8 mouse cellular contexts compared by ENCODE assay signal in genomic region chr10:75060217-75060842, GRCm38 (mm10). TPM values are rescaled to one million over a fixed set of nuclear protein-coding genes. Genes with fewer than 3 reads are reported as not detected.
DNase-seq lines count a peak whose midpoint lies in the region; ATAC-seq and TF ChIP-seq lines count a peak whose summit lies in the region.

Gene Bcr, plus strand, starts transcription at chr10:75060592.

- H3K4me3 ChIP-seq in embryonic facial prominence, embryonic 12.5 days: peak within 1 kb of the TSS; percentile 88
- H3K4me3 ChIP-seq in heart, embryonic 11.5 days (ENCODE audit: low read depth, low read length): peak within 1 kb of the TSS; percentile 83
- peak within 1 kb of the TSS; percentile 88 for H3K4me3 ChIP-seq in kidney, embryonic 16.5 days (ENCODE audit: low read length)
- H3K4me3 ChIP-seq in liver, embryonic 14.5 days (ENCODE audit: insufficient read depth in 1 of 2, low read depth in 2 of 2, low read length in 2 of 2): peak within 1 kb of the TSS; percentile 61 to 69
- peak within 1 kb of the TSS; percentile 72 for H3K4me3 ChIP-seq in stomach, embryonic 15.5 days (replicated peaks)

- no peak for TF ChIP-seq CTCF in liver, embryonic 14.5 days (IDR thresholded peaks at IDR 0.05; ENCODE audit: low read depth)

- H3K4me2 ChIP-seq in embryonic facial prominence, embryonic 12.5 days (replicated peaks): peak within 1 kb of the TSS; percentile 89
- H3K4me2 ChIP-seq in heart, embryonic 11.5 days: peak within 1 kb of the TSS; percentile 90
- peak within 1 kb of the TSS; percentile 92 for H3K4me2 ChIP-seq in kidney, embryonic 16.5 days (replicated peaks; ENCODE audit: low read depth, low read length)
- peak within 1 kb of the TSS; percentile 69 for H3K4me2 ChIP-seq in liver, embryonic 14.5 days (ENCODE audit: low read depth)
- peak within 1 kb of the TSS; percentile 87 for H3K4me2 ChIP-seq in stomach, embryonic 15.5 days

- H3K9me3 ChIP-seq in embryonic facial prominence, embryonic 12.5 days: no peaks in the 10 kb centered on the region
- no peaks in the 10 kb centered on the region for H3K9me3 ChIP-seq in heart, embryonic 11.5 days (replicated peaks; ENCODE audit: control insufficient read depth, low read length)
- H3K9me3 ChIP-seq in kidney, embryonic 16.5 days (ENCODE audit: low read length): no peaks in the 10 kb centered on the region
- no peaks in the 10 kb centered on the region for H3K9me3 ChIP-seq in liver, embryonic 14.5 days (ENCODE audit: control insufficient read depth, low read length)
- no peaks in the 10 kb centered on the region for H3K9me3 ChIP-seq in stomach, embryonic 15.5 days

- H3K27ac ChIP-seq in embryonic facial prominence, embryonic 12.5 days: peak within 1 kb of the TSS; percentile 80
- H3K27ac ChIP-seq in heart, embryonic 11.5 days (ENCODE audit: low read depth, low read length): peak within 1 kb of the TSS; percentile 43
- H3K27ac ChIP-seq in kidney, embryonic 16.5 days (ENCODE audit: low read length): no peak within 1 kb of the TSS; the same call in 1 of the 2 replicates
- no peak within 1 kb of the TSS for H3K27ac ChIP-seq in liver, embryonic 14.5 days
- H3K27ac ChIP-seq in stomach, embryonic 15.5 days: peak within 1 kb of the TSS; percentile 46; the same call in 1 of the 2 replicates

- H3K36me3 ChIP-seq in embryonic facial prominence, embryonic 12.5 days: 0 out of 2 replicates have a peak, but pooled peaks cover 2% of the 10 kb centered on the region
- H3K36me3 ChIP-seq in heart, embryonic 11.5 days (ENCODE audit: control insufficient read depth, insufficient read depth, low read length): no peaks in the 10 kb centered on the region
- H3K36me3 ChIP-seq in kidney, embryonic 16.5 days (ENCODE audit: insufficient read depth, low read length): no peaks in the 10 kb centered on the region
- no peaks in the 10 kb centered on the region for H3K36me3 ChIP-seq in liver, embryonic 14.5 days (replicated peaks; ENCODE audit: control insufficient read depth, insufficient read depth, low read depth)
- no peaks in the 10 kb centered on the region for H3K36me3 ChIP-seq in stomach, embryonic 15.5 days

- WGBS in embryonic facial prominence, embryonic 12.5 days: 2% methylated on average over 57 of the region's 73 CpGs
- under 1% methylated on average over 39 of the region's 73 CpGs for whole genome bisulfite sequencing in heart, embryonic 11.5 days (ENCODE audit: insufficient replicate concordance)
- WGBS in kidney, embryonic 16.5 days: 1% methylated on average over 31 of the region's 73 CpGs
- 1% methylated on average over 34 of the region's 73 CpGs for WGBS in liver, embryonic 14.5 days (ENCODE audit: insufficient replicate concordance)
- WGBS in stomach, embryonic 15.5 days: under 1% methylated on average over 62 of the region's 73 CpGs

- peak; percentile 80 for ATAC-seq in embryonic facial prominence, embryonic 12.5 days (ENCODE audit: insufficient number of reproducible peaks, insufficient read depth, low FRiP score, low TSS enrichment)
- ATAC-seq in heart, embryonic 11.5 days (replicated peaks; ENCODE audit: insufficient number of reproducible peaks, low FRiP score, low TSS enrichment): peak; percentile 75; the same call in 1 of the 2 replicates
- peak; percentile 88 for ATAC-seq in kidney, embryonic 16.5 days (ENCODE audit: low FRiP score, low TSS enrichment)
- ATAC-seq in liver, embryonic 14.5 days (ENCODE audit: insufficient read depth): peak; percentile 68
- peak; percentile 83 for ATAC-seq in stomach, embryonic 15.5 days (ENCODE audit: insufficient read depth, low FRiP score, low read depth)

- H3K9ac ChIP-seq in embryonic facial prominence, embryonic 12.5 days: peak within 1 kb of the TSS; percentile 85
- H3K9ac ChIP-seq in heart, embryonic 11.5 days (ENCODE audit: low read depth, low read length): peak within 1 kb of the TSS; percentile 78
- peak within 1 kb of the TSS; percentile 83 for H3K9ac ChIP-seq in kidney, embryonic 16.5 days (replicated peaks; ENCODE audit: low read length)
- H3K9ac ChIP-seq in liver, embryonic 14.5 days (replicated peaks): peak within 1 kb of the TSS; percentile 9; the same call in 1 of the 2 replicates
- peak within 1 kb of the TSS; percentile 77 for H3K9ac ChIP-seq in stomach, embryonic 15.5 days

- H3K4me1 ChIP-seq in embryonic facial prominence, embryonic 12.5 days: peaks cover 38% of the 10 kb centered on the region
- peaks cover 35% of the 10 kb centered on the region for H3K4me1 ChIP-seq in heart, embryonic 11.5 days (ENCODE audit: control insufficient read depth, insufficient read depth, low read length)
- H3K4me1 ChIP-seq in kidney, embryonic 16.5 days (ENCODE audit: insufficient read depth, low read length): peaks cover 49% of the 10 kb centered on the region
- peaks cover 2 to 37% of the 10 kb centered on the region in 2 experiments; a peak in 3 of 4 replicates for H3K4me1 ChIP-seq in liver, embryonic 14.5 days (replicated peaks; ENCODE audit: control insufficient read depth in 2 of 2, insufficient read depth in 2 of 2, low read length in 1 of 2)
- peaks cover 39% of the 10 kb centered on the region for H3K4me1 ChIP-seq in stomach, embryonic 15.5 days

- H3K27me3 ChIP-seq in embryonic facial prominence, embryonic 12.5 days: no peaks in the 10 kb centered on the region
- peaks cover 10% of the 10 kb centered on the region for H3K27me3 ChIP-seq in heart, embryonic 11.5 days (ENCODE audit: control insufficient read depth, insufficient read depth, low read length)
- no peaks in the 10 kb centered on the region for H3K27me3 ChIP-seq in kidney, embryonic 16.5 days (ENCODE audit: insufficient read depth, low read length)
- H3K27me3 ChIP-seq in liver, embryonic 14.5 days (ENCODE audit: control insufficient read depth, insufficient read depth, low read length): peaks cover 34% of the 10 kb centered on the region
- H3K27me3 ChIP-seq in stomach, embryonic 15.5 days (replicated peaks): no peaks in the 10 kb centered on the region

- peak; percentile 78 to 88 for DNase-seq in left cerebral cortex, adult 18-20 months (ENCODE audit: low spot score in 2 of 2)
- DNase-seq in left cerebral cortex, adult 11 months (ENCODE audit: low spot score): no peak
- peak in 2 of 3 experiments; percentile 27 to 30 for DNase-seq in liver, embryonic 14.5 days (ENCODE audit: low read depth in 3 of 3, low spot score in 3 of 3)
- DNase-seq in neural tube, embryonic 10.5 days (ENCODE audit: extremely low spot score, low spot score): peak; percentile 82

- TF ChIP-seq EP300 in liver, embryonic 14.5 days (IDR thresholded peaks at IDR 0.05; ENCODE audit: low read depth): no peak

RNA-seq across cellular contexts. Expression of gene Bcr, which starts in this region (rescaled TPM):
- total RNA-seq in left cerebral cortex, adult 18-20 months (2021): 100 to 1,000 TPM; 102 to 109 TPM
- polyA plus RNA-seq in embryonic facial prominence, embryonic 12.5 days (2016; fragmentation: Nextera tagmentation; extraction: Ambion mirVana): 9.0 and 10.7 TPM in 2 replicates
- 26.5 and 31.1 TPM in 2 replicates for polyA plus RNA-seq in heart, embryonic 11.5 days (2014; fragmentation: Nextera tagmentation; extraction: Ambion mirVana)
- polyA plus RNA-seq in kidney, embryonic 16.5 days (2015; fragmentation: Nextera tagmentation; extraction: Ambion mirVana): 6.8 and 8.4 TPM in 2 replicates
- 3.3 and 3.5 TPM in 2 replicates for polyA plus RNA-seq in liver, embryonic 14.5 days (2012; rRNA removed)
- 0.85 and 1.3 TPM in 2 replicates for polyA plus RNA-seq in liver, embryonic 14.5 days (2014; fragmentation: Nextera tagmentation; extraction: Ambion mirVana)
- 7.5 and 8.9 TPM in 2 replicates for polyA plus RNA-seq in stomach, embryonic 15.5 days (2015; fragmentation: Nextera tagmentation; extraction: Ambion mirVana)

Comparison
In these comparisons a context has a peak if more than half of its experiments do, and no peak if none do; other contexts are left out.
1. H3K27ac ChIP-seq: peak in embryonic facial prominence, embryonic 12.5 days (single experiment), heart, embryonic 11.5 days (single experiment) and stomach, embryonic 15.5 days (single experiment); none in kidney, embryonic 16.5 days (single experiment) and liver, embryonic 14.5 days (single experiment).
2. H3K9ac ChIP-seq: peak in every context shown above with its lines; median percentile 85 in embryonic facial prominence, embryonic 12.5 days; 83 in kidney, embryonic 16.5 days; 78 in heart, embryonic 11.5 days; 77 in stomach, embryonic 15.5 days; 9 in liver, embryonic 14.5 days.
3. Peak in every context shown above with its lines, with median percentiles within 50 percentile points of each other: ATAC-seq, H3K4me2 ChIP-seq and H3K4me3 ChIP-seq.